Mouse (Mus musculus): ENCODE measurements around the gene Sparcl1.

- TF ChIP-seq CTCF (IDR thresholded peaks at IDR 0.05) (no peak), EP300 (IDR thresholded peaks at IDR 0.05; ENCODE audit: insufficient read depth, low read depth, low read length) (no peak), POLR2A (IDR thresholded peaks at IDR 0.05; ENCODE audit: insufficient read depth, low read depth, low read length) (no peak)
These were observed 28.2 kb downstream of the Sparcl1 start for GRCm38 (mm10) chr5:104085366-104085765.
